38 mouse cellular contexts compared by ENCODE assay signal in the genomic region with DNA sequence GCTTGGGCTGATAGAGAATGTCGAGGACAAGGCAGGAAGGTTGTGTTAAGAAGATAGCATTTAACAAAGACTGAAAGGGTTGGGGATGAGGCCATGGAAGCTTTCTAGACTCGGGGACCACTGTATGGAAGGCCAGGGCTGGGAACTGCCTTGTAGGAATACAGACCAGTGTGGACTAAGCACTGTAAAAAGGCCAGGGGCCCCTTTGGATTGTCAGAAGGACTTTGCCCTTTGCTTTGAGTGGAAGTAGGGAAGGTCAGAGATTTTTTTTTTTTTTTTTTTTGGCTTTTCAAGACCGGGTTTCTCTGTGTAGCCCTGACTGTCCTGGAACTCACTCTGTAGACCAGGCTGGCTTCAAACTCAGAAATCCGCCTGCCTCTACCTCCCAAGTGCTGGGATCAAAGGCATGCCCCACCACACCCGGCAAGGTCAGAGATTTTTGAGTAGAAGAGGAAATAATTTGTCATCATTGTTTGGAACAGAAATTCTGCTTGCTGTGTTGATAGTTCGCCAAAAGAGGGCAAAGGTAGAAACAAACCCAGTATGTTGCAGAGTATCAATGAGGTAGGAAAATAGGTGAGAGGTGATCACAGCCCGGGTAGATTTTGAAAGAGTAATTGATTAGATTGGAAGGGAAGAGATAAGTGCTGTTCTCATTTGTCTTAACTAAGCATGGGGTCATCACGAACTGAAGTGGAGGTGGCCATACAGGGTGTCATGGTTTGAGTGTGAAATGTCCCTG. TPM values are rescaled to one million over a fixed set of nuclear protein-coding genes. Genes with fewer than 3 reads are reported as not detected.
DNase-seq lines count a peak whose midpoint lies in the region; ATAC-seq and TF ChIP-seq lines count a peak whose summit lies in the region.
"Had no signal": no experiment of that assay in that cellular context is flagged by ENCODE, and none has a peak within 500 bp of the region (broad histone marks: within the 10 kb centered on the region; RNA-seq: fewer than 3 reads in every experiment).

No protein-coding gene starts in this region.

- H3K36me3 ChIP-seq in kidney, embryonic 15.5 days, result no peaks in the 10 kb centered on the region
- peaks cover 28% of the 10 kb centered on the region for H3K36me3 ChIP-seq in liver, adult 2 months (ENCODE audit: control insufficient read depth, insufficient read depth, low read length)
- no peaks in the 10 kb centered on the region for H3K36me3 ChIP-seq in liver, embryonic 16.5 days (ENCODE audit: control insufficient read depth, insufficient read depth)
- no peaks in the 10 kb centered on the region for H3K36me3 ChIP-seq in forebrain, embryonic 14.5 days (ENCODE audit: control insufficient read depth, insufficient read depth, low read length)
- H3K36me3 ChIP-seq in forebrain, embryonic 15.5 days, result no peaks in the 10 kb centered on the region
- H3K36me3 ChIP-seq: embryonic facial prominence, embryonic 13.5 days; forebrain, embryonic 10.5 days; hindbrain, embryonic 10.5 days had no signal

- H3K9ac ChIP-seq in kidney, embryonic 15.5 days, result no peak overlapping the region
- peak overlapping the region; percentile 44 for H3K9ac ChIP-seq in liver, adult 2 months (ENCODE audit: low read depth, low read length)
- no peak overlapping the region for H3K9ac ChIP-seq in liver, embryonic 16.5 days (ENCODE audit: low read depth, low read length)
- no peak overlapping the region for H3K9ac ChIP-seq in forebrain, embryonic 14.5 days (ENCODE audit: low read length)
- no peak overlapping the region for H3K9ac ChIP-seq in forebrain, embryonic 15.5 days (replicated peaks)
- H3K9ac ChIP-seq: embryonic facial prominence, embryonic 13.5 days; forebrain, postnatal 0 days had no signal

- peaks cover 7% of the 10 kb centered on the region; the same call in 1 of the 2 replicates for H3K79me2 ChIP-seq in liver, adult 2 months (ENCODE audit: control insufficient read depth, insufficient read depth, low read length)

- no peak overlapping the region for H3K27ac ChIP-seq in kidney, embryonic 15.5 days
- H3K27ac ChIP-seq in brown adipose tissue, adult 24 weeks (replicated peaks; ENCODE audit: low read depth, low read length), result peak overlapping the region; percentile 94
- peak overlapping the region; percentile 82 for H3K27ac ChIP-seq in liver, adult 2 months (replicated peaks; ENCODE audit: insufficient read depth, low read depth, low read length)
- H3K27ac ChIP-seq in liver, embryonic 16.5 days (ENCODE audit: low read length), result peak overlapping the region; percentile 74
- H3K27ac ChIP-seq in forebrain, embryonic 14.5 days (ENCODE audit: low read depth, low read length), result no peak overlapping the region
- no peak overlapping the region for H3K27ac ChIP-seq in forebrain, embryonic 15.5 days (replicated peaks)
- H3K27ac ChIP-seq: embryonic facial prominence, embryonic 13.5 days; forebrain, embryonic 10.5 days; hindbrain, embryonic 10.5 days had no signal

- ATAC-seq in kidney, embryonic 15.5 days (replicated peaks; ENCODE audit: low FRiP score), result no peak
- ATAC-seq in liver, embryonic 16.5 days (ENCODE audit: low read depth), result peak; percentile 83
- no peak for ATAC-seq in forebrain, embryonic 14.5 days
- no peak for ATAC-seq in forebrain, embryonic 15.5 days (replicated peaks)
- ATAC-seq: forebrain, postnatal 0 days; hindbrain, embryonic 16.5 days; midbrain, embryonic 16.5 days had no signal

- no peak for TF ChIP-seq CTCF in liver, adult 2 months (IDR thresholded peaks at IDR 0.05; ENCODE audit: low read depth, low read length)

- no peak overlapping the region for H3K4me2 ChIP-seq in kidney, embryonic 15.5 days
- H3K4me2 ChIP-seq in liver, embryonic 16.5 days (ENCODE audit: low read depth, low read length), result 0 out of 2 replicates have a peak overlapping the region, but pooled peaks have one; percentile 36
- H3K4me2 ChIP-seq in forebrain, embryonic 14.5 days (ENCODE audit: low read length), result no peak overlapping the region
- H3K4me2 ChIP-seq in forebrain, embryonic 15.5 days (replicated peaks), result no peak overlapping the region
- H3K4me2 ChIP-seq: embryonic facial prominence, embryonic 13.5 days; midbrain, embryonic 11.5 days had no signal

- peak; percentile 8 to 16 for DNase-seq in kidney, adult 8-10 months
- DNase-seq in liver, adult 2 months (ENCODE audit: extremely low read depth, low read depth, low spot score), result peak; percentile 99
- no peak for DNase-seq in forebrain, embryonic 14.5 days (ENCODE audit: low spot score)
- no peak for DNase-seq in heart, adult 9 months (ENCODE audit: low spot score in 2 of 2)
- DNase-seq: adrenal gland, postnatal 14 days; cerebellum, adult 11-12 months; cerebellum, adult 9-11 months; forebrain, postnatal 0 days; gastrocnemius, postnatal 14 days; heart, adult 18-20 months; heart, postnatal 14 days; left cerebral cortex, postnatal 4 days; lung, postnatal 36 days; right cerebral cortex, adult 18-20 months; spleen, adult 18-20 months; thymus, postnatal 14 days had no signal

- no peak overlapping the region for H3K4me3 ChIP-seq in kidney, embryonic 15.5 days (replicated peaks)
- no peak overlapping the region for H3K4me3 ChIP-seq in brown adipose tissue, adult 24 weeks (ENCODE audit: insufficient read depth, low read depth, low read length)
- H3K4me3 ChIP-seq in liver, adult 2 months (ENCODE audit: insufficient read depth, low read depth, low read length), result peak overlapping the region; percentile 15
- H3K4me3 ChIP-seq in liver, embryonic 16.5 days (ENCODE audit: low read depth, low read length), result no peak overlapping the region
- no peak overlapping the region for H3K4me3 ChIP-seq in forebrain, embryonic 14.5 days (ENCODE audit: low read depth, low read length)
- no peak overlapping the region for H3K4me3 ChIP-seq in forebrain, embryonic 15.5 days
- H3K4me3 ChIP-seq: embryonic facial prominence, embryonic 13.5 days; forebrain, embryonic 10.5 days; hindbrain, embryonic 10.5 days had no signal

- TF ChIP-seq POLR2A in liver, adult 2 months (IDR thresholded peaks at IDR 0.05; ENCODE audit: extremely low read depth, insufficient read depth, low read length), result no peak

- no peaks in the 10 kb centered on the region for H3K9me3 ChIP-seq in kidney, embryonic 15.5 days (replicated peaks)
- no peaks in the 10 kb centered on the region for H3K9me3 ChIP-seq in liver, embryonic 16.5 days (replicated peaks; ENCODE audit: control insufficient read depth, low read length)
- no peaks in the 10 kb centered on the region for H3K9me3 ChIP-seq in forebrain, embryonic 14.5 days (replicated peaks; ENCODE audit: control insufficient read depth, low read length)
- no peaks in the 10 kb centered on the region for H3K9me3 ChIP-seq in forebrain, embryonic 15.5 days
- H3K9me3 ChIP-seq: embryonic facial prominence, embryonic 13.5 days; forebrain, embryonic 10.5 days; hindbrain, embryonic 10.5 days had no signal

- WGBS in kidney, embryonic 15.5 days, result 78% methylated on average over 8 of the region's 8 CpGs
- WGBS in liver, adult 2 months, result 16% methylated on average over 8 of the region's 8 CpGs
- WGBS in liver, embryonic 16.5 days (ENCODE audit: insufficient replicate concordance), result 43% methylated on average over 8 of the region's 8 CpGs
- WGBS in forebrain, embryonic 14.5 days, result 81% methylated on average over 8 of the region's 8 CpGs
- WGBS in forebrain, embryonic 15.5 days, result 81% methylated on average over 8 of the region's 8 CpGs

- H3K4me1 ChIP-seq in kidney, embryonic 15.5 days, result no peaks in the 10 kb centered on the region
- peaks cover 7% of the 10 kb centered on the region; the same call in 1 of the 2 replicates for H3K4me1 ChIP-seq in brown adipose tissue, adult 24 weeks (ENCODE audit: control insufficient read depth, insufficient read depth, insufficient read length, low read length)
- peaks cover 17% of the 10 kb centered on the region for H3K4me1 ChIP-seq in liver, adult 2 months (ENCODE audit: control insufficient read depth, insufficient read depth, low read length)
- H3K4me1 ChIP-seq in liver, embryonic 16.5 days (ENCODE audit: control insufficient read depth, low read depth, low read length), result no peaks in the 10 kb centered on the region; the same call in none of the 2 replicates
- H3K4me1 ChIP-seq in forebrain, embryonic 14.5 days (ENCODE audit: control insufficient read depth, insufficient read depth, low read length), result no peaks in the 10 kb centered on the region
- no peaks in the 10 kb centered on the region for H3K4me1 ChIP-seq in forebrain, embryonic 15.5 days
- H3K4me1 ChIP-seq: embryonic facial prominence, embryonic 13.5 days; forebrain, embryonic 10.5 days; hindbrain, embryonic 10.5 days had no signal

- no peaks in the 10 kb centered on the region for H3K27me3 ChIP-seq in kidney, embryonic 15.5 days
- no peaks in the 10 kb centered on the region for H3K27me3 ChIP-seq in liver, adult 2 months (ENCODE audit: control insufficient read depth, insufficient read depth, low read length)
- H3K27me3 ChIP-seq in liver, embryonic 16.5 days (ENCODE audit: control insufficient read depth, insufficient read depth, low read depth, low read length), result no peaks in the 10 kb centered on the region
- no peaks in the 10 kb centered on the region for H3K27me3 ChIP-seq in forebrain, embryonic 14.5 days (replicated peaks; ENCODE audit: control insufficient read depth, insufficient read depth, low read length)
- H3K27me3 ChIP-seq in forebrain, embryonic 15.5 days, result no peaks in the 10 kb centered on the region
- H3K27me3 ChIP-seq: embryonic facial prominence, embryonic 13.5 days had no signal

RNA-seq across cellular contexts. Expression of a gene that starts 7.9 kb away (rescaled TPM):
- 11.8 and 12.6 TPM in 2 replicates for polyA plus RNA-seq in kidney, embryonic 15.5 days (2015; fragmentation: Nextera tagmentation; extraction: Ambion mirVana)
- 115 and 150 TPM in 2 replicates for polyA plus RNA-seq in brown adipose tissue, adult 24 weeks (2012; ENCODE audit: insufficient read depth, insufficient read length, missing spikeins)
- 334 and 392 TPM in 2 replicates for total RNA-seq in liver, adult 2 months (2014; rRNA removed)
- 154 and 216 TPM in 2 replicates for polyA plus RNA-seq in liver, adult 2 months (2012; rRNA removed)
- 32.5 and 35.5 TPM in 2 replicates for polyA plus RNA-seq in liver, embryonic 16.5 days (2015; fragmentation: Nextera tagmentation; extraction: Ambion mirVana)
- 7.4 and 8.1 TPM in 2 replicates for polyA plus RNA-seq in forebrain, embryonic 14.5 days (2014; fragmentation: Nextera tagmentation; extraction: Ambion mirVana)
- 5.4 and 6.2 TPM in 2 replicates for polyA plus RNA-seq in forebrain, embryonic 15.5 days (2015; fragmentation: Nextera tagmentation; extraction: Ambion mirVana)

RNA-seq across cellular contexts. Expression of a gene that starts 8.1 kb away (rescaled TPM):
- polyA plus RNA-seq in kidney, embryonic 15.5 days (2015; fragmentation: Nextera tagmentation; extraction: Ambion mirVana), result 47.8 and 50.3 TPM in 2 replicates
- polyA plus RNA-seq in brown adipose tissue, adult 24 weeks (2012; ENCODE audit: insufficient read depth, insufficient read length, missing spikeins), result 15.2 and 21.2 TPM in 2 replicates
- total RNA-seq in liver, adult 2 months (2014; rRNA removed), result 32.1 and 36.9 TPM in 2 replicates
- 10.6 and 12.8 TPM in 2 replicates for polyA plus RNA-seq in liver, adult 2 months (2012; rRNA removed)
- 17.3 and 18.2 TPM in 2 replicates for polyA plus RNA-seq in liver, embryonic 16.5 days (2015; fragmentation: Nextera tagmentation; extraction: Ambion mirVana)
- 73.6 and 75.3 TPM in 2 replicates for polyA plus RNA-seq in forebrain, embryonic 14.5 days (2014; fragmentation: Nextera tagmentation; extraction: Ambion mirVana)
- 64.5 and 68.8 TPM in 2 replicates for polyA plus RNA-seq in forebrain, embryonic 15.5 days (2015; fragmentation: Nextera tagmentation; extraction: Ambion mirVana)

RNA-seq across cellular contexts. Expression of a gene that starts 30.6 kb away (rescaled TPM):
- polyA plus RNA-seq in kidney, embryonic 15.5 days (2015; fragmentation: Nextera tagmentation; extraction: Ambion mirVana), result not detected in 2 replicates
- polyA plus RNA-seq in brown adipose tissue, adult 24 weeks (2012; ENCODE audit: insufficient read depth, insufficient read length, missing spikeins), result not detected in 2 replicates
- not detected in 2 replicates for total RNA-seq in liver, adult 2 months (2014; rRNA removed)
- not detected in 2 replicates for polyA plus RNA-seq in liver, adult 2 months (2012; rRNA removed)
- not detected in 2 replicates for polyA plus RNA-seq in liver, embryonic 16.5 days (2015; fragmentation: Nextera tagmentation; extraction: Ambion mirVana)
- not detected in 2 replicates for polyA plus RNA-seq in forebrain, embryonic 14.5 days (2014; fragmentation: Nextera tagmentation; extraction: Ambion mirVana)
- not detected in 2 replicates for polyA plus RNA-seq in forebrain, embryonic 15.5 days (2015; fragmentation: Nextera tagmentation; extraction: Ambion mirVana)
- total RNA-seq: adrenal gland, postnatal 14 days; common myeloid progenitor, adult 5-6 weeks; forebrain, postnatal 0 days; gastrocnemius, postnatal 14 days; heart, adult 18-20 months; heart, postnatal 14 days; layer of hippocampus, adult 8-10 months; layer of hippocampus, postnatal 25 days; left cerebral cortex, postnatal 4 days; megakaryocyte, adult 5-6 weeks; neutrophil, adult 5-6 weeks had no signal
- polyA plus RNA-seq: embryonic facial prominence, embryonic 13.5 days; forebrain, embryonic 10.5 days; forebrain, postnatal 0 days; heart, embryonic 14.5 days; hindbrain, embryonic 10.5 days; hindbrain, embryonic 16.5 days; intestine, embryonic 14.5 days; limb, embryonic 14.5 days; lung, embryonic 16.5 days; midbrain, embryonic 11.5 days; midbrain, embryonic 16.5 days; neural tube, embryonic 11.5 days; stomach, embryonic 16.5 days; urinary bladder, adult 2 months had no signal

RNA-seq across cellular contexts. Expression of a gene that starts 55.7 kb away (rescaled TPM):
- polyA plus RNA-seq in kidney, embryonic 15.5 days (2015; fragmentation: Nextera tagmentation; extraction: Ambion mirVana), result 1.8 and 3.1 TPM in 2 replicates
- polyA plus RNA-seq in brown adipose tissue, adult 24 weeks (2012; ENCODE audit: insufficient read depth, insufficient read length, missing spikeins), result not detected in 2 replicates
- 1.7 and 2.4 TPM in 2 replicates for total RNA-seq in liver, adult 2 months (2014; rRNA removed)
- 0.50 and 0.54 TPM in 2 replicates for polyA plus RNA-seq in liver, adult 2 months (2012; rRNA removed)
- 0.95 and 1.5 TPM in 2 replicates for polyA plus RNA-seq in liver, embryonic 16.5 days (2015; fragmentation: Nextera tagmentation; extraction: Ambion mirVana)
- 0.33 and 0.35 TPM in 2 replicates for polyA plus RNA-seq in forebrain, embryonic 14.5 days (2014; fragmentation: Nextera tagmentation; extraction: Ambion mirVana)
- polyA plus RNA-seq in forebrain, embryonic 15.5 days (2015; fragmentation: Nextera tagmentation; extraction: Ambion mirVana), result 0.50 and 0.70 TPM in 2 replicates

Comparison
In these comparisons a context has a peak if more than half of its experiments do, and no peak if none do; other contexts are left out.
1. DNase-seq: peak in kidney, adult 8-10 months (2 of 2) and liver, adult 2 months (single experiment); none in forebrain, embryonic 14.5 days (single experiment) and heart, adult 9 months (0 of 2).
2. H3K27ac ChIP-seq: peak in brown adipose tissue, adult 24 weeks (single experiment), liver, adult 2 months (single experiment) and liver, embryonic 16.5 days (single experiment); none in kidney, embryonic 15.5 days (single experiment), forebrain, embryonic 14.5 days (single experiment) and forebrain, embryonic 15.5 days (single experiment).